Mouse (Mus musculus): ENCODE results near the gene Mcrip1. TPM values are rescaled to one million over a fixed set of nuclear protein-coding genes. Genes with fewer than 3 reads are reported as not detected.
"Not testable (repeated sequence)": the region's sequence is repeated elsewhere in the genome, so short reads cannot be mapped to it uniquely, and the experiment has no call there.

Gene Mcrip1
- polyA plus RNA-seq (2012; rRNA removed): 79.9 and 99.4 TPM in 2 replicates

DNA sequence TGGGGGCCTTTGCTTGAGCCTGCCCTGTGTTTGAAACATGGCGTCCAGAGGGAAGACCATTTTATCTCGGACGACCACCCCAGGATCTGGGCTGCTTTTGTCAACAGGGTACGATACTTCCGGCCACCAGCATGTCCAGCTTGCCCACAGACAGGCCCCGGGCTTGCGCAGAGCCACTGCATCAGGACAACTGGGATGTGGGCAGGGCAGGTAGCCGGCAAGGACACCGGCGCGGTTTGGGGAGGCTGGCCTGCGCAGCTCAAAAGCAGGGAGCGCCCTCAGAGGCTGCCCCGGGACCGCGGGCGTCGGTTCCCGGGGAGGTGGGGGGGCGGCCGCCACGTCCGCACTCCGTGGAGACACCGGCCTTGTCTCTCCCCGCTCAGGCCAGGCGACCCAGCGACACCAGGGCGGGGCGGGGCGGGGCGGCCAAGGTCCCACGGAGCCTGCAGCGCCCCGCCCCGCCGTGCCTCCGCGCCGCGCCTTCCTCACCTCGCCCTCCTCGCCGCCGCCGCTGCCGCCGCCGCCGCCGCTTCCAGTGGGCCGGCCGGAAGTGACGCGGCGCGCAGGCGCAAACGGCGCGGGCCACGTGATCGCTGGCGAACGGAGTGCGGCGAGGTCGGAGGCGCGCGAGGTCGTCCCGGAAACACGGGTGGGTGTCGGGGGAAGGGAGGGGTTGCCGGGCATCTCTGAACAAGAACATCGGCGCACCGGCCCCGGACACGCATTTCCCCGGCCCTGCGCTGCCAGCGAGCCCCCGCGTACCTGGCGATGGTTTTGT, at the start of gene Mcrip1:
Gene Mcrip1, minus strand, starts transcription at position 560 of the 778 bp plus-strand sequence.
- DNase-seq (ENCODE audit: low read depth in 1 of 2, low spot score in 2 of 2): peak; percentile 76 to 95
- peak within 1 kb of the TSS; percentile 75 for H3K27ac ChIP-seq (ENCODE audit: insufficient read depth, low read length)
- peaks cover 6% of the 10 kb centered on the region for H3K36me3 ChIP-seq (ENCODE audit: control insufficient read depth, insufficient read depth, low read length)
- H3K4me3 ChIP-seq (ENCODE audit: extremely low read depth, insufficient read depth, insufficient read length): peak within 1 kb of the TSS; percentile 83
- H3K27me3 ChIP-seq (ENCODE audit: control insufficient read depth, insufficient read depth, low read length): no peaks in the 10 kb centered on the region
- under 1% methylated on average over 59 of the region's 87 CpGs for WGBS
- peaks cover 14% of the 10 kb centered on the region for H3K4me1 ChIP-seq (ENCODE audit: control insufficient read depth, insufficient read depth, insufficient read length)
- TF ChIP-seq POLR2A (IDR thresholded peaks at IDR 0.05; ENCODE audit: low read depth, low read length) (peak; percentile 44; the same call in 1 of the 2 replicates), CTCF (IDR thresholded peaks at IDR 0.05; ENCODE audit: extremely low read depth, insufficient read depth, insufficient read length, insufficient replicate concordance) (no peak)

DNA sequence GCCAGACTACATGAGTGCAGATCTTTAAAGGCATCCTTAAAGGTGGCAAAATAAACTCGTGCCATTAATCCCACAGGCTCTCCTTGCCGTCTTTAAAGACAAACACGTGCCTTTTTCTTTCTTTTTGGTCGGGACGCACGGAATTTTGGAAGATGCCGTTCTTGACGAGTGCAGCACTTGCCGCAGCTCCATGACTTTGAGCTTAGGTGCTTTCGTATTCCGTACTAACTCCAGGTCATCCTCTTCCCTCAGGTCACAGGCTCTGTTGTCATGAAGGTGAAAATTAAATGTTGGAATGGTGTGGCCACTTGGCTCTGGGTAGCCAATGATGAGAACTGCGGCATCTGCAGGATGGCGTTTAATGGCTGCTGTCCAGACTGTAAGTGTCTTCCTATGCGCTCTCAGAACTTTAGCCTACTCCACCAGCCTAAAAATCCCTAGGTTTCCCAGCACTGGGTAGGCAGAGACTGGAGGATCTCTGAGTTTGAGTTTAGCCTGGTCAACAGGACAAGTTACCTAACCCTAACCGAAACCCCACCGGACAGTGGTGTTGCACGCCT, 49.5 kb upstream of the Mcrip1 start:
- no peak for TF ChIP-seq CTCF (IDR thresholded peaks at IDR 0.05; ENCODE audit: extremely low read depth, insufficient read depth, insufficient read length, insufficient replicate concordance)
- TF ChIP-seq POLR2A (IDR thresholded peaks at IDR 0.05; ENCODE audit: low read depth, low read length): no peak
- Histone ChIP-seq H3K4me3 (ENCODE audit: extremely low read depth, insufficient read depth, insufficient read length) (peak overlapping the region; percentile 84), H3K4me1 (ENCODE audit: control insufficient read depth, insufficient read depth, insufficient read length) (peaks cover 17% of the 10 kb centered on the region), H3K27me3 (ENCODE audit: control insufficient read depth, insufficient read depth, low read length) (no peaks in the 10 kb centered on the region), H3K27ac (ENCODE audit: insufficient read depth, low read length) (peak overlapping the region; percentile 84), H3K36me3 (ENCODE audit: control insufficient read depth, insufficient read depth, low read length) (peaks cover 24% of the 10 kb centered on the region)
- WGBS: 53% methylated on average over 17 of the region's 17 CpGs
- no peak for DNase-seq (ENCODE audit: low read depth in 1 of 2, low spot score in 2 of 2)

GRCm38 (mm10) chr11:120598283-120598989, 48.9 kb upstream of the Mcrip1 start, which contains the start of the genes Alyref and Anapc11:
TSS of gene Alyref (minus strand) at chr11:120598365.
TSS of gene Anapc11 (plus strand) at chr11:120598421.
- peak within 1 kb of the TSS; percentile 84 for H3K4me3 ChIP-seq (ENCODE audit: extremely low read depth, insufficient read depth, insufficient read length)
- H3K36me3 ChIP-seq (ENCODE audit: control insufficient read depth, insufficient read depth, low read length): peaks cover 28% of the 10 kb centered on the region
- peak; percentile 91 to 93 for DNase-seq (ENCODE audit: low read depth in 1 of 2, low spot score in 2 of 2)
- TF ChIP-seq POLR2A (IDR thresholded peaks at IDR 0.05; ENCODE audit: low read depth, low read length) (peak; percentile 78), CTCF (IDR thresholded peaks at IDR 0.05; ENCODE audit: extremely low read depth, insufficient read depth, insufficient read length, insufficient replicate concordance) (no peak)
- H3K27ac ChIP-seq (ENCODE audit: insufficient read depth, low read length): peak within 1 kb of the TSS; percentile 84
- no peaks in the 10 kb centered on the region for H3K27me3 ChIP-seq (ENCODE audit: control insufficient read depth, insufficient read depth, low read length)
- peaks cover 17% of the 10 kb centered on the region for H3K4me1 ChIP-seq (ENCODE audit: control insufficient read depth, insufficient read depth, insufficient read length)
- WGBS: under 1% methylated on average over 87 of the region's 88 CpGs

DNA sequence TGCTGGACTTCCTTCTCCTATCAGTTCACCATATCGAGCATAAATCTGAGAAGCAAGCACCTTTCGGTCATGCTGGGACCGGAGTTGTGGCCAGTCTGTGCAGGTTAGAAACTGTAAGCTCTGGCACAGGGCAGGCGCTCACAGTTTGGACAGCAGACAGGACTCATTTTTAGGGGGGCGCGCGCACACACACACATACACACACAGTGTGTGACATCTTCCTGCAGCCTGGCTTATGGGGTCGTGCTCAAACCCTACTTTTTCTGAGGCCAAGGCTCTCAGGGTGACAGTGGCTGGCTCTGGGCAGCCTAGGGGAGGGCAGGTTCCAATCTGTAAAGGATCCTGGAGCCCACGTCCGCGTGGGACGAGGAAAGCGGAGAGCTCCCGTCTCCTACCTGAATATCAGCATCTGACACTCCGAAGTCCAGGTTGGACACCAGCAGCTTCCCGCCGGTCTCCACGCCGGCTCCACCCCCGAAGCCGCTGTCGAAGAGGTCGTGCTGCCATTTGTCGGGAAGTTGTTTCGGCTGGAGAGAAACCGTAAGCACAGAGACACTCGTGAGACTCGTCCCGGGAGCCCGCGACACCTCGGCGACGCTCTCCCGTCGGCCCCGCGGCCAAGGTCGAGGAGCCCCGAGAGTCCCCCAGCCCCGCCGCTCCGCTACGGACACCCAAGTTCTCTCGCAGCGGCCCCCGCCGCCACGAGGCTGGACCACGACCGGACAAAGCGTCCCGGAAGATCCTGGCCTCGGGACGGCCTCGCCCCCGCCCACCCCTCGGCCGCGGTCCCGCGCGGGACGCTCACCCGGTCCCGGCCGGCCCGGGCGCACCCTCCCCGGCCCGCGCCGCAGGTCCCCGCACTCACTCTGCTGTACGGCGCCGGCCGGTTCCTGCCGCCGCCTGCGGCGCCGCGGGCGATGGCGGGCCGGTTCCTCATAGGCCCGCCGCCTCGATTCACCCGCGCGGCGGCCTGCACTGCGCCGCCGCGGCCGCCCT, 48.0 kb upstream of the Mcrip1 start:
- 4% methylated on average over 97 of the region's 99 CpGs for WGBS
- TF ChIP-seq POLR2A (IDR thresholded peaks at IDR 0.05; ENCODE audit: low read depth, low read length): no peak
- no peaks in the 10 kb centered on the region for H3K27me3 ChIP-seq (ENCODE audit: control insufficient read depth, insufficient read depth, low read length)
- H3K4me3 ChIP-seq (ENCODE audit: extremely low read depth, insufficient read depth, insufficient read length): peak overlapping the region; percentile 84
- peaks cover 17% of the 10 kb centered on the region for H3K4me1 ChIP-seq (ENCODE audit: control insufficient read depth, insufficient read depth, insufficient read length)
- peak overlapping the region; percentile 71 for H3K27ac ChIP-seq (ENCODE audit: insufficient read depth, low read length)
- peaks cover 31% of the 10 kb centered on the region for H3K36me3 ChIP-seq (ENCODE audit: control insufficient read depth, insufficient read depth, low read length)
- no peak for DNase-seq (ENCODE audit: low read depth in 1 of 2, low spot score in 2 of 2)

- no peaks in the 10 kb centered on the region for H3K27me3 ChIP-seq (ENCODE audit: control insufficient read depth, insufficient read depth, low read length)
- H3K27ac ChIP-seq (ENCODE audit: insufficient read depth, low read length): no peak overlapping the region
- no peak overlapping the region for H3K4me3 ChIP-seq (ENCODE audit: extremely low read depth, insufficient read depth, insufficient read length)
- no peak for DNase-seq (ENCODE audit: low read depth in 1 of 2, low spot score in 2 of 2)
- no peaks in the 10 kb centered on the region for H3K4me1 ChIP-seq (ENCODE audit: control insufficient read depth, insufficient read depth, insufficient read length)
- WGBS: 62% methylated on average over 6 of the region's 6 CpGs
- TF ChIP-seq CTCF (IDR thresholded peaks at IDR 0.05; ENCODE audit: extremely low read depth, insufficient read depth, insufficient read length, insufficient replicate concordance): no peak
- TF ChIP-seq POLR2A (IDR thresholded peaks at IDR 0.05; ENCODE audit: low read depth, low read length): no peak
- peaks cover 17% of the 10 kb centered on the region for H3K36me3 ChIP-seq (ENCODE audit: control insufficient read depth, insufficient read depth, low read length)
Observed at GRCm38 (mm10) chr11:120588531-120588930, 39.0 kb upstream of the Mcrip1 start.

DNA sequence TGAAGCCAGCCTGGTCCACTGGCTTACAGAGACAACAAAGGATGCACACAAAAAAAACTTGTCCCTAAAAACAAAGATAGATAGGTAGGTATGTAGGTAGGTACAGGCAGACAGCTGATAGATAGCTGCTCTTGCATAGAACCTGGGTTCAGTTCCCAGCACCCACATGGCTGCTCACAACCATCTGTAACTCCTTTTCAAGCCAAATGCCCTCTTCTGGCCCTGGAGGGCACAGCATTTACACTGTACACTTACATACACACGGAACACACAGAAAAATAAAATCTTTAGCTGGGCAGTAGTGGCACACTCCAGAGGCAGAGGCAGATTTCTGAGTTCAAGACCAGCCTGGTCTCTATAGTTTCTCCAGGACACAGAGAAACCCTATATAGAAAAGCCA, 34.4 kb upstream of the Mcrip1 start:
- Histone ChIP-seq H3K27ac (ENCODE audit: insufficient read depth, low read length) (no peak overlapping the region), H3K27me3 (ENCODE audit: control insufficient read depth, insufficient read depth, low read length) (no peaks in the 10 kb centered on the region), H3K36me3 (ENCODE audit: control insufficient read depth, insufficient read depth, low read length) (peaks cover 14% of the 10 kb centered on the region), H3K4me1 (ENCODE audit: control insufficient read depth, insufficient read depth, insufficient read length) (peaks cover 17% of the 10 kb centered on the region; the same call in 1 of the 2 replicates), H3K4me3 (ENCODE audit: extremely low read depth, insufficient read depth, insufficient read length) (no peak overlapping the region)
- no peak for DNase-seq (ENCODE audit: low read depth in 1 of 2, low spot score in 2 of 2)
- no peak for TF ChIP-seq POLR2A (IDR thresholded peaks at IDR 0.05; ENCODE audit: low read depth, low read length)
- WGBS: 95% methylated on average over 1 of the region's 1 CpGs

- not testable (repeated sequence) for DNase-seq (ENCODE audit: low read depth in 1 of 2, low spot score in 2 of 2); H3K4me3 ChIP-seq (ENCODE audit: extremely low read depth, insufficient read depth, insufficient read length); H3K27me3 ChIP-seq (ENCODE audit: control insufficient read depth, insufficient read depth, low read length); H3K27ac ChIP-seq (ENCODE audit: insufficient read depth, low read length)
- Histone ChIP-seq H3K4me1 (ENCODE audit: control insufficient read depth, insufficient read depth, insufficient read length) (peaks cover 17% of the 10 kb centered on the region; the same call in 1 of the 2 replicates), H3K36me3 (ENCODE audit: control insufficient read depth, insufficient read depth, low read length) (peaks cover 20% of the 10 kb centered on the region)
- WGBS: 91% methylated on average over 2 of the region's 2 CpGs
Observed at GRCm38 (mm10) chr11:120582982-120583293, 33.4 kb upstream of the Mcrip1 start.
